Mouse (Mus musculus): Measurements from ENCODE around the gene Arhgap22. TPM values are rescaled to one million over a fixed set of nuclear protein-coding genes. Genes with fewer than 3 reads are reported as not detected.

The Arhgap22 gene
- polyA plus RNA-seq, 1 experiment from 2014 or later: 0.94 TPM

DNA sequence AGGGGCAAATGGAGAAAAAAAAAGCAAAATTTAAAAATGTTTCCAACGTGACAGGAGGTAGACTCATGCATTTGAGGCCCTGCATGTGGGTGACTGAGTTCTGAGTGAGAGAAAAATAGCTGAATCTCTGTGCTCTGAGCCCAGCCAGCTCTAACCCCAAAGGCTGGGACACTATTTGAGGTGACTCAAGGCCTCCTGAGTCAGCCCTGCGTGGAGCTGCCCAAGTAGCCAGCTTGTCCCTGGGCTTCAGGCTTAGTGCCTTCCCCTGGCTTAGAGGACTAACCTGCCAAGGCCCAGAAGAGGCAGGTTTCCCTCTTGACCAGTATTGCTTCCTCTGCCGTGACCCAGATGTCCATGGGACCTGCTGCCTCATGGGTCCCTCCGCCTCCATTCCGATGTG is 141.4 kb downstream of the Arhgap22 start:
- no peak overlapping the region for H3K9ac ChIP-seq (ENCODE audit: low read depth, low read length)
- H3K27me3 ChIP-seq (ENCODE audit: control insufficient read depth, insufficient read depth, low read length): peaks cover 22% of the 10 kb centered on the region
- no peaks in the 10 kb centered on the region for H3K9me3 ChIP-seq (ENCODE audit: control insufficient read depth, low read length)
- 78% methylated on average over 5 of the region's 5 CpGs for WGBS
- H3K36me3 ChIP-seq (ENCODE audit: control insufficient read depth, insufficient read depth, low read length): no peaks in the 10 kb centered on the region
- DNase-seq (ENCODE audit: low spot score) (no peak), ATAC-seq (ENCODE audit: low FRiP score) (no peak)
- H3K4me3 ChIP-seq (ENCODE audit: low read depth, low read length): no peak overlapping the region
- H3K27ac ChIP-seq (ENCODE audit: low read depth, low read length): no peak overlapping the region
- peaks cover 5% of the 10 kb centered on the region; the same call in 1 of the 2 replicates for H3K4me1 ChIP-seq (replicated peaks; ENCODE audit: control insufficient read depth, insufficient read depth, low read length)
- no peak overlapping the region for H3K4me2 ChIP-seq (replicated peaks; ENCODE audit: low read depth, low read length)

DNA sequence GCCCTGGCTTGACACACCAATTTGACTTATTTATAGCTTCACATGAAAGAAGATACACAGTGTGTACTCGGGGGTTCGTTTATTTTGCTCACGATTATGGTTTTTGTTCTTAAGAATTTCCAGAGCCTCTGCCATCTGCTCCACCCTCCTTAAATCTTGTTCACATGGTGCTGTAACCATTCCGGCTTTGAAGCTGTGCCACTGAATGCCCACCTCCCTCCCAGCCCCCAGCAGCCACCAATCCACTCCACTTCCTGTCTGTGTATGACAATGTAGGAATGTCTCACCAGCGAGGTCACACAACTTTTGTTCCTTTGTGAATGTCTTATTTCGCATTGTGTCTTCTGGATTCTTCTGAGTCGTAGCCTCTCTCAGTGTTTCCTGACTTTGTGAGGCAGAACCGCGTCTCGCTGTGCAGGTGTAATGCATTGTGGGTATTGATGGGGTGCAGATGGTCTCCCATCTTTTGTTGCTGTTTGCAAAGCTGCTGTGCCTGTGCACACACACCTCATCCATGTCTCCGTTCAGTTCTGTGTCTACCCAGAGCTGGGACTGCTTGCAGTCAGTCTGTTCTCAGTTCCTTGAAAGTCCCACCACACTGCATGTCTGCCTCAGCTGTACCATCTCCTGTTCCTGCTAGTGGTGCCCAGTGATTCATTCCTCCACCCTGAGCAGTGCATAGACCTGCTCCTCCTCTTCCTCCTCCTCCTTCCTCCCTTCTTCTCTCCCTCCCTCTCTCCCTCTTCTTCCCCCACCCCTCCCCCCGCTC is 144.0 kb downstream of the Arhgap22 start:
- Histone ChIP-seq H3K9ac (ENCODE audit: low read depth, low read length) (no peak overlapping the region), H3K4me1 (replicated peaks; ENCODE audit: control insufficient read depth, insufficient read depth, low read length) (peaks cover 3% of the 10 kb centered on the region; the same call in 1 of the 2 replicates), H3K4me3 (ENCODE audit: low read depth, low read length) (no peak overlapping the region), H3K27me3 (ENCODE audit: control insufficient read depth, insufficient read depth, low read length) (no peaks in the 10 kb centered on the region; the same call in 1 of the 2 replicates), H3K36me3 (ENCODE audit: control insufficient read depth, insufficient read depth, low read length) (no peaks in the 10 kb centered on the region), H3K27ac (ENCODE audit: low read depth, low read length) (no peak overlapping the region), H3K4me2 (replicated peaks; ENCODE audit: low read depth, low read length) (no peak overlapping the region), H3K9me3 (ENCODE audit: control insufficient read depth, low read length) (no peaks in the 10 kb centered on the region)
- 79% methylated on average over 12 of the region's 12 CpGs for WGBS
- DNase-seq (ENCODE audit: low spot score): no peak
- no peak for ATAC-seq (ENCODE audit: low FRiP score)

DNA sequence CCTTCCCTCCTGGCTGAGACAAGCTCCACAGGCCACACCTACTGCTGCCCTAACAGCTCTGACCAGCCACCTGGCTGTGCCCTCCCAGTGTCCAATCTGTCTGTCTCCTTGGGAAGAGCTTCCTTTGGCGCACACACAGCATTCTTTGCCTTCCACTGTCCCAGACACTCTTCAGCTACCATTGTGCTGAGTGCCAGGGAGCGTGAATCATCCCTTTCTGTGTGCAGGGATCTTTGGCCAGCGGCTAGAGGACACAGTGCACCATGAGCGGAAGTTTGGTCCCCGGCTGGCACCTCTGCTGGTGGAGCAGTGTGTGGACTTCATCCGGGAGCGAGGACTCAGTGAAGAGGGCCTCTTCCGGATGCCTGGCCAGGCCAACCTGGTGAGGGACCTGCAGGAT is 145.1 kb downstream of the Arhgap22 start:
- Histone ChIP-seq H3K9ac (ENCODE audit: low read depth, low read length) (no peak overlapping the region), H3K36me3 (ENCODE audit: control insufficient read depth, insufficient read depth, low read length) (no peaks in the 10 kb centered on the region), H3K27ac (ENCODE audit: low read depth, low read length) (no peak overlapping the region), H3K27me3 (ENCODE audit: control insufficient read depth, insufficient read depth, low read length) (no peaks in the 10 kb centered on the region), H3K4me1 (replicated peaks; ENCODE audit: control insufficient read depth, insufficient read depth, low read length) (peaks cover 3% of the 10 kb centered on the region; the same call in 1 of the 2 replicates), H3K9me3 (ENCODE audit: control insufficient read depth, low read length) (no peaks in the 10 kb centered on the region), H3K4me2 (replicated peaks; ENCODE audit: low read depth, low read length) (no peak overlapping the region), H3K4me3 (ENCODE audit: low read depth, low read length) (no peak overlapping the region)
- WGBS: 92% methylated on average over 8 of the region's 8 CpGs
- ATAC-seq (ENCODE audit: low FRiP score): no peak
- DNase-seq (ENCODE audit: low spot score): no peak

DNA sequence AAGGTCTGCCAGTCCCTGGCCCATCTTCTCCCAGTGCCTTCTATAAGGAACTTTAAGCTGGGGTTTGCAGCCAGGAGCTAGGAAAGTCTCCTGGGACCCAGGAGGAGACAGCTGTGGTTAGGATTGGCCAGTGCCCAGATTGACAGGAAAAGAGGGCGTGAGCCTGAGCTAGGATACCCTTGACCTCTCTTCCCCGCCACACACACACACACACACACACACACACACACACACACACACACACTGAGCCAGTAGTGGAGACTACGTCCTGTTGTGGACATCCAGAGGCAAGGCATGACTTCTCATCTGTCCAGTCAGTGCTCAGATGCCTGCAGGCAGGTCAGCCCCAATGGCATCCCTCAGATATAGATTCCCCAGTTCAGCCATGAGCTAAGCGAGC is 147.7 kb downstream of the Arhgap22 start:
- ATAC-seq (ENCODE audit: low FRiP score): no peak
- Histone ChIP-seq H3K4me2 (replicated peaks; ENCODE audit: low read depth, low read length) (no peak overlapping the region), H3K27me3 (ENCODE audit: control insufficient read depth, insufficient read depth, low read length) (no peaks in the 10 kb centered on the region), H3K36me3 (ENCODE audit: control insufficient read depth, insufficient read depth, low read length) (no peaks in the 10 kb centered on the region), H3K4me1 (replicated peaks; ENCODE audit: control insufficient read depth, insufficient read depth, low read length) (peaks cover 3% of the 10 kb centered on the region; the same call in 1 of the 2 replicates), H3K27ac (ENCODE audit: low read depth, low read length) (no peak overlapping the region), H3K9me3 (ENCODE audit: control insufficient read depth, low read length) (no peaks in the 10 kb centered on the region), H3K9ac (ENCODE audit: low read depth, low read length) (no peak overlapping the region), H3K4me3 (ENCODE audit: low read depth, low read length) (no peak overlapping the region)
- 58% methylated on average over 4 of the region's 4 CpGs for WGBS
- DNase-seq (ENCODE audit: low spot score): no peak

DNA sequence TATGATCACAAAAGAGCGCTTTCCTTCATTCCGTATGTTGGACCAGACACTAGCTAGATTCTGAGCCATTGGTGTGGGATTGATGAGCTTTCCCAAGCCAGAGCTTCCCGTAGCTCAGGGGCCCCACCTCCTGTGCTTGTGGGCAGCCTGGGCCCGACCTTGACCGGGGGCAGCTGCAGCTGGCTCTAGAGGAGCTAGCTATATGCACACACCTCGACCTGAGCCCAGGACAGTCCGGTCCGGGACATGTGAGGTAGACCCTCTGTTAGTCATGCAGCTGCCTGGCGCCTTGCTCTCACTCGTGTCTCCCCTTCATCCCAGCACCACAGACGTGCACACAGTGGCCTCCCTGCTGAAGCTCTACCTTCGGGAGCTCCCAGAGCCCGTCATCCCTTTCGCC is 148.3 kb downstream of the Arhgap22 start:
- H3K9ac ChIP-seq (ENCODE audit: low read depth, low read length): no peak overlapping the region
- ATAC-seq (ENCODE audit: low FRiP score) (no peak), DNase-seq (ENCODE audit: low spot score) (no peak)
- H3K4me3 ChIP-seq (ENCODE audit: low read depth, low read length): no peak overlapping the region
- WGBS: 65% methylated on average over 14 of the region's 14 CpGs
- H3K4me2 ChIP-seq (replicated peaks; ENCODE audit: low read depth, low read length): no peak overlapping the region
- H3K4me1 ChIP-seq (replicated peaks; ENCODE audit: control insufficient read depth, insufficient read depth, low read length): peaks cover 3% of the 10 kb centered on the region; the same call in 1 of the 2 replicates
- no peaks in the 10 kb centered on the region for H3K27me3 ChIP-seq (ENCODE audit: control insufficient read depth, insufficient read depth, low read length)
- H3K36me3 ChIP-seq (ENCODE audit: control insufficient read depth, insufficient read depth, low read length): no peaks in the 10 kb centered on the region
- H3K9me3 ChIP-seq (ENCODE audit: control insufficient read depth, low read length): no peaks in the 10 kb centered on the region
- no peak overlapping the region for H3K27ac ChIP-seq (ENCODE audit: low read depth, low read length)

DNA sequence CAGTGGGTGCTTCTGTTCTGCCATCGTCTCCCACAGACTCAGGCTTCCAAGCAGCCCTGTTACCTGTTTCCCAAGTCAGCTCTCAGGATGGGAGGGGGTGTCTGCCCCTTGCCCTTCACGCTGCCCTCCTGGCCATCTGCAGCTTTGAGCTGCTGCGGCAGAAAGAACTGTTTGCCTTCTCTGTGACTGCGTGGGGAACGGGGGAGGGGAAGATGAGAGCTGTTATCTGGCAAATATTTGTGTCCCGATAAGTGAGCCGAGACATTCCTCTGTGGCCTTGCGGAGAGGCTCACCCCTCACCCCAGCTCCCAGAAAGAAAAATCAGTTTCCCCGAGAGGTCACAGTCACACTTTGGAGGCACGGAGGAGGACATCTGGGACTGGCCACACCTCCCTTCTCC is 149.0 kb downstream of the Arhgap22 start:
- Histone ChIP-seq H3K27ac (ENCODE audit: low read depth, low read length) (no peak overlapping the region), H3K36me3 (ENCODE audit: control insufficient read depth, insufficient read depth, low read length) (no peaks in the 10 kb centered on the region), H3K9ac (ENCODE audit: low read depth, low read length) (no peak overlapping the region), H3K27me3 (ENCODE audit: control insufficient read depth, insufficient read depth, low read length) (no peaks in the 10 kb centered on the region), H3K9me3 (ENCODE audit: control insufficient read depth, low read length) (no peaks in the 10 kb centered on the region), H3K4me1 (replicated peaks; ENCODE audit: control insufficient read depth, insufficient read depth, low read length) (peaks cover 3% of the 10 kb centered on the region; the same call in 1 of the 2 replicates), H3K4me2 (replicated peaks; ENCODE audit: low read depth, low read length) (no peak overlapping the region), H3K4me3 (ENCODE audit: low read depth, low read length) (no peak overlapping the region)
- DNase-seq (ENCODE audit: low spot score) (no peak), ATAC-seq (ENCODE audit: low FRiP score) (no peak)
- WGBS: 34% methylated on average over 10 of the region's 10 CpGs

DNA sequence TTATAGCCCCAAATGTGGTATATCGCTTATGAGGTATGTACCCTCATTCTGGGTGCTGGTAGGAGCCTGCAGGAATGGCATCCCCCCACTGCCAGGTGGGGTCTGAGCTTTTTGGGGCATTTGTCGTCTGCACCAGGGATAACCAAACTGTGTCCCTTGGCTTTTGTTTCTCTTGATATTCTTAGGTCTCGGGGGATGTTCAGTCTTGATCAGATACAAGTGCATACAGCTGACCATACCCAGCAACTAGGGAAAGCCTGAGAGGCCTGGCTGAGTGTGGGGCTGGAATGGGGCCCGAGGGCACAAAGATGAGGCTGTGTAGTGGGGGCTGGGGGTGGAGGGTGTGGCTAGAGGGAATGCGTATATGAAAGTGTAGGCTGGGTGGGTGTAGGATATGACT is 149.8 kb downstream of the Arhgap22 start:
- Histone ChIP-seq H3K9ac (ENCODE audit: low read depth, low read length) (no peak overlapping the region), H3K36me3 (ENCODE audit: control insufficient read depth, insufficient read depth, low read length) (no peaks in the 10 kb centered on the region), H3K9me3 (ENCODE audit: control insufficient read depth, low read length) (no peaks in the 10 kb centered on the region), H3K27me3 (ENCODE audit: control insufficient read depth, insufficient read depth, low read length) (no peaks in the 10 kb centered on the region), H3K4me2 (replicated peaks; ENCODE audit: low read depth, low read length) (no peak overlapping the region), H3K27ac (ENCODE audit: low read depth, low read length) (no peak overlapping the region), H3K4me1 (replicated peaks; ENCODE audit: control insufficient read depth, insufficient read depth, low read length) (peaks cover 3% of the 10 kb centered on the region; the same call in 1 of the 2 replicates), H3K4me3 (ENCODE audit: low read depth, low read length) (no peak overlapping the region)
- DNase-seq (ENCODE audit: low spot score) (no peak), ATAC-seq (ENCODE audit: low FRiP score) (no peak)
- WGBS: 88% methylated on average over 5 of the region's 5 CpGs

DNA sequence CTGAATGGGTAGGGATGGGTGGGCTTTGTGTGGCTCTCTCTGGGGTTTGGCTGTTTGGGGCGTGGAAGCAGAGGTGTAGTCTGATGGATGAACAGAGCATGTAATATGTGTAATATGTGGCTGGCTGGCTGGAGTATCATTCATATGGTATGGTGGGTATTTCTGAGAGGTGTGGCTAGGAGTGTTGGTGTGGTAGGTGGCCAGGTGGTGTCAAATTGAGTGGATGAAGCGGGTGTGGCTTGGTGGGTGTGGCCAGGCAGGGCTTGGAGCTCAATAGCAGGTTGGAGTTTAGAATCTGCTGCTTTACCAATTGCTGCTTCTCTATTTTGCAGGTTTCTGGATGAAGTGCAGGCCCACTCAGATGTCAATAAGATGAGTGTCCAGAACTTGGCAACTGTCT is 150.2 kb downstream of the Arhgap22 start:
- no peaks in the 10 kb centered on the region for H3K27me3 ChIP-seq (ENCODE audit: control insufficient read depth, insufficient read depth, low read length)
- H3K4me3 ChIP-seq (ENCODE audit: low read depth, low read length): no peak overlapping the region
- H3K36me3 ChIP-seq (ENCODE audit: control insufficient read depth, insufficient read depth, low read length): no peaks in the 10 kb centered on the region
- no peak overlapping the region for H3K9ac ChIP-seq (ENCODE audit: low read depth, low read length)
- H3K27ac ChIP-seq (ENCODE audit: low read depth, low read length): no peak overlapping the region
- DNase-seq (ENCODE audit: low spot score) (no peak), ATAC-seq (ENCODE audit: low FRiP score) (no peak)
- WGBS: 88% methylated on average over 2 of the region's 2 CpGs
- no peak overlapping the region for H3K4me2 ChIP-seq (replicated peaks; ENCODE audit: low read depth, low read length)
- no peaks in the 10 kb centered on the region for H3K9me3 ChIP-seq (ENCODE audit: control insufficient read depth, low read length)
- H3K4me1 ChIP-seq (replicated peaks; ENCODE audit: control insufficient read depth, insufficient read depth, low read length): peaks cover 3% of the 10 kb centered on the region; the same call in 1 of the 2 replicates
